Mouse (Mus musculus): ENCODE data around the gene Slc15a1.
"Not testable (repeated sequence)": the region's sequence is repeated elsewhere in the genome, so short reads cannot be mapped to it uniquely, and the experiment has no call there.

The Slc15a1 gene

GRCm38 (mm10) chr14:121413726-121414125 lies 91.3 kb downstream of the Slc15a1 start:
- DNase-seq (ENCODE audit: extremely low spot score): not testable (repeated sequence)
